Mouse (Mus musculus): Measurements from ENCODE around the gene Ezh1. TPM values are rescaled to one million over a fixed set of nuclear protein-coding genes. Genes with fewer than 3 reads are reported as not detected.
A peak's percentile ranks its signal among the peaks of the same experiment; 100 is the strongest.

Ezh1 gene
- polyA plus RNA-seq, 1 experiment from 2014 or later: 15.6 TPM

- Histone ChIP-seq H3K27me3 (no peaks in the 10 kb centered on the region), H3K9me3 (no peaks in the 10 kb centered on the region), H3K4me3 (no peak overlapping the region), H3K27ac (peak overlapping the region; percentile 92), H3K4me1 (peaks cover 30% of the 10 kb centered on the region), H3K36me3 (no peaks in the 10 kb centered on the region), H3K9ac (no peak overlapping the region; the same call in 1 of the 2 replicates), H3K4me2 (replicated peaks) (no peak overlapping the region)
- WGBS: 9% methylated on average over 2 of the region's 2 CpGs
- ATAC-seq (ENCODE audit: insufficient number of reproducible peaks, insufficient read depth, low FRiP score, low TSS enrichment): no peak
Observed at GRCm38 (mm10) chr11:101230061-101230511, 3.8 kb upstream of the Ezh1 start.

- Histone ChIP-seq H3K36me3 (no peaks in the 10 kb centered on the region), H3K9me3 (no peaks in the 10 kb centered on the region), H3K4me3 (no peak overlapping the region), H3K27ac (peak overlapping the region; percentile 92), H3K9ac (no peak overlapping the region), H3K4me1 (peaks cover 30% of the 10 kb centered on the region), H3K27me3 (no peaks in the 10 kb centered on the region), H3K4me2 (replicated peaks) (no peak overlapping the region)
- 28% methylated on average over 8 of the region's 8 CpGs for WGBS
- no peak for ATAC-seq (ENCODE audit: insufficient number of reproducible peaks, insufficient read depth, low FRiP score, low TSS enrichment)
Observed at GRCm38 (mm10) chr11:101229361-101229900, 3.2 kb upstream of the Ezh1 start.

- H3K27me3 ChIP-seq: no peaks in the 10 kb centered on the region
- ATAC-seq (ENCODE audit: insufficient number of reproducible peaks, insufficient read depth, low FRiP score, low TSS enrichment): no peak
- no peaks in the 10 kb centered on the region for H3K9me3 ChIP-seq
- peak overlapping the region; percentile 82 for H3K4me2 ChIP-seq (replicated peaks)
- H3K9ac ChIP-seq: peak overlapping the region; percentile 77
- peak overlapping the region; percentile 88 for H3K4me3 ChIP-seq
- no peaks in the 10 kb centered on the region for H3K36me3 ChIP-seq
- H3K4me1 ChIP-seq: peaks cover 12% of the 10 kb centered on the region
- 19% methylated on average over 25 of the region's 25 CpGs for WGBS
- peak overlapping the region; percentile 57; the same call in 1 of the 2 replicates for H3K27ac ChIP-seq
Observed at GRCm38 (mm10) chr11:101225331-101226064, 765 bp downstream of the Ezh1 start.

- H3K9me3 ChIP-seq: no peaks in the 10 kb centered on the region
- no peak overlapping the region for H3K27ac ChIP-seq
- H3K4me3 ChIP-seq: no peak overlapping the region
- H3K4me2 ChIP-seq (replicated peaks): no peak overlapping the region
- no peaks in the 10 kb centered on the region for H3K36me3 ChIP-seq
- peaks cover 3% of the 10 kb centered on the region; the same call in 1 of the 2 replicates for H3K4me1 ChIP-seq
- 88% methylated on average over 3 of the region's 3 CpGs for WGBS
- no peak for ATAC-seq (ENCODE audit: insufficient number of reproducible peaks, insufficient read depth, low FRiP score, low TSS enrichment)
- H3K27me3 ChIP-seq: no peaks in the 10 kb centered on the region
- no peak overlapping the region for H3K9ac ChIP-seq
Observed at GRCm38 (mm10) chr11:101224337-101224736, 1.9 kb downstream of the Ezh1 start.

- no peaks in the 10 kb centered on the region for H3K36me3 ChIP-seq
- no peak overlapping the region for H3K4me3 ChIP-seq
- peaks cover 3% of the 10 kb centered on the region; the same call in 1 of the 2 replicates for H3K4me1 ChIP-seq
- no peaks in the 10 kb centered on the region for H3K9me3 ChIP-seq
- WGBS: 87% methylated on average over 8 of the region's 8 CpGs
- H3K4me2 ChIP-seq (replicated peaks): no peak overlapping the region
- ATAC-seq (ENCODE audit: insufficient number of reproducible peaks, insufficient read depth, low FRiP score, low TSS enrichment): no peak
- H3K27me3 ChIP-seq: no peaks in the 10 kb centered on the region
- no peak overlapping the region for H3K9ac ChIP-seq
- H3K27ac ChIP-seq: no peak overlapping the region
Observed at GRCm38 (mm10) chr11:101221306-101221986, 4.8 kb downstream of the Ezh1 start.

GRCm38 (mm10) chr11:101220853-101221252 is 5.4 kb downstream of the Ezh1 start:
- no peak for ATAC-seq (ENCODE audit: insufficient number of reproducible peaks, insufficient read depth, low FRiP score, low TSS enrichment)
- no peak overlapping the region for H3K9ac ChIP-seq
- H3K27ac ChIP-seq: no peak overlapping the region
- no peak overlapping the region for H3K4me2 ChIP-seq (replicated peaks)
- WGBS: 33% methylated on average over 2 of the region's 2 CpGs
- peaks cover 3% of the 10 kb centered on the region; the same call in 1 of the 2 replicates for H3K4me1 ChIP-seq
- H3K36me3 ChIP-seq: no peaks in the 10 kb centered on the region
- H3K9me3 ChIP-seq: no peaks in the 10 kb centered on the region
- no peaks in the 10 kb centered on the region for H3K27me3 ChIP-seq
- H3K4me3 ChIP-seq: no peak overlapping the region

GRCm38 (mm10) chr11:101218436-101219055 is 7.7 kb downstream of the Ezh1 start:
- Histone ChIP-seq H3K4me3 (no peak overlapping the region), H3K36me3 (peaks cover 21% of the 10 kb centered on the region), H3K4me1 (no peaks in the 10 kb centered on the region), H3K9me3 (no peaks in the 10 kb centered on the region), H3K4me2 (replicated peaks) (no peak overlapping the region), H3K9ac (no peak overlapping the region), H3K27ac (no peak overlapping the region), H3K27me3 (no peaks in the 10 kb centered on the region)
- no peak for ATAC-seq (ENCODE audit: insufficient number of reproducible peaks, insufficient read depth, low FRiP score, low TSS enrichment)
- 79% methylated on average over 10 of the region's 10 CpGs for WGBS

GRCm38 (mm10) chr11:101216936-101217335 is 9.3 kb downstream of the Ezh1 start:
- H3K4me1 ChIP-seq: no peaks in the 10 kb centered on the region
- H3K27me3 ChIP-seq: no peaks in the 10 kb centered on the region
- no peak overlapping the region for H3K4me2 ChIP-seq (replicated peaks)
- no peak for ATAC-seq (ENCODE audit: insufficient number of reproducible peaks, insufficient read depth, low FRiP score, low TSS enrichment)
- no peak overlapping the region for H3K4me3 ChIP-seq
- 80% methylated on average over 5 of the region's 5 CpGs for WGBS
- H3K9me3 ChIP-seq: no peaks in the 10 kb centered on the region
- no peak overlapping the region for H3K9ac ChIP-seq
- peaks cover 29% of the 10 kb centered on the region for H3K36me3 ChIP-seq
- no peak overlapping the region for H3K27ac ChIP-seq

- H3K9ac ChIP-seq: no peak overlapping the region
- no peaks in the 10 kb centered on the region for H3K4me1 ChIP-seq
- H3K9me3 ChIP-seq: no peaks in the 10 kb centered on the region
- WGBS: 46% methylated on average over 3 of the region's 3 CpGs
- H3K4me3 ChIP-seq: no peak overlapping the region
- ATAC-seq (ENCODE audit: insufficient number of reproducible peaks, insufficient read depth, low FRiP score, low TSS enrichment): peak; percentile 79; the same call in 1 of the 2 replicates
- no peaks in the 10 kb centered on the region for H3K27me3 ChIP-seq
- H3K27ac ChIP-seq: no peak overlapping the region
- H3K4me2 ChIP-seq (replicated peaks): no peak overlapping the region
- H3K36me3 ChIP-seq: peaks cover 47% of the 10 kb centered on the region
Observed at GRCm38 (mm10) chr11:101211970-101212369, 14.3 kb downstream of the Ezh1 start.

- H3K27ac ChIP-seq: no peak overlapping the region
- no peak overlapping the region for H3K9ac ChIP-seq
- no peaks in the 10 kb centered on the region for H3K9me3 ChIP-seq
- ATAC-seq (ENCODE audit: insufficient number of reproducible peaks, insufficient read depth, low FRiP score, low TSS enrichment): no peak
- 30% methylated on average over 7 of the region's 7 CpGs for WGBS
- no peak overlapping the region for H3K4me2 ChIP-seq (replicated peaks)
- H3K4me1 ChIP-seq: no peaks in the 10 kb centered on the region
- H3K36me3 ChIP-seq: peaks cover 73% of the 10 kb centered on the region
- no peaks in the 10 kb centered on the region for H3K27me3 ChIP-seq
- H3K4me3 ChIP-seq: no peak overlapping the region
Observed at GRCm38 (mm10) chr11:101200986-101201385, 25.3 kb downstream of the Ezh1 start.

GRCm38 (mm10) chr11:101199555-101199954 is 26.7 kb downstream of the Ezh1 start:
- Histone ChIP-seq H3K4me1 (no peaks in the 10 kb centered on the region), H3K27ac (no peak overlapping the region), H3K9ac (no peak overlapping the region), H3K4me2 (replicated peaks) (no peak overlapping the region), H3K36me3 (peaks cover 78% of the 10 kb centered on the region), H3K9me3 (no peaks in the 10 kb centered on the region), H3K4me3 (no peak overlapping the region), H3K27me3 (no peaks in the 10 kb centered on the region)
- no peak for ATAC-seq (ENCODE audit: insufficient number of reproducible peaks, insufficient read depth, low FRiP score, low TSS enrichment)
- 96% methylated on average over 3 of the region's 3 CpGs for WGBS

Data from embryonic facial prominence, embryonic 12.5 days (tissue).